Mouse (Mus musculus): ENCODE results near the gene Stat1.

GRCm38 (mm10) chr1:52146214-52146970 lies 27.2 kb downstream of the Stat1 start:
- no peak for TF ChIP-seq CHD2 (IDR thresholded peaks at IDR 0.05; ENCODE audit: low read depth, low read length)
- TF ChIP-seq ZC3H11A (IDR thresholded peaks at IDR 0.05; ENCODE audit: borderline replicate concordance, low read depth, low read length) = peak; percentile 56; the same call in 1 of the 2 replicates

All from ES-E14 (cell line).